Mouse (Mus musculus): ENCODE measurements at regions not wholly inside any gene's neighbourhood (a gene's known extent, or its start where the extent isn't known, plus 50 kb on each side); places are given as distances from the start of the nearest gene placed in this dataset.

DNA sequence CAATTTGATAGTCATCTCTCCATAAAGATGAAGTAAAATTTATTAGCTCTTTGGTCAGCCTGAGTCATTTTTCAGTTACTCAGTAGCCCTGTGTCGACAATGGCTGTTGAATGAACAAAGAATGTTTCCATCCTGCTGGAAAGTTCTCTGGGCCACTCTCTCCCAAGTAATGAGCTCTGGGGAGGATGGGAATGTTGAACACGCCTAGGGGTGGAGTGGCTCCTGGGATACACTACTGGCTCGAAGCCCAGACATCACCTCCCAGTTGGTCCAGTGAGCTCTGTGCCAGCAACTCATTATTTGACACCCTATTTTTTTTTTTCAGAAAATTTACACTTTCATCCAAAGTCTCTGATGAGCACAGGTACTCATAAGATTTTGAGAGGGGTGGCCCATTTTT is 174.1 kb downstream of the Tmem26 start:
- no peak for DNase-seq (ENCODE audit: low spot score)
- WGBS: 78% methylated on average over 3 of the region's 3 CpGs
- H3K27me3 ChIP-seq (ENCODE audit: insufficient read depth, poor library complexity, severe bottlenecking): no peaks in the 10 kb centered on the region
- H3K4me3 ChIP-seq: no peak overlapping the region
- no peak overlapping the region for H3K27ac ChIP-seq
- no peaks in the 10 kb centered on the region for H3K36me3 ChIP-seq
- no peaks in the 10 kb centered on the region for H3K9me3 ChIP-seq
- H3K4me1 ChIP-seq: no peaks in the 10 kb centered on the region

DNA sequence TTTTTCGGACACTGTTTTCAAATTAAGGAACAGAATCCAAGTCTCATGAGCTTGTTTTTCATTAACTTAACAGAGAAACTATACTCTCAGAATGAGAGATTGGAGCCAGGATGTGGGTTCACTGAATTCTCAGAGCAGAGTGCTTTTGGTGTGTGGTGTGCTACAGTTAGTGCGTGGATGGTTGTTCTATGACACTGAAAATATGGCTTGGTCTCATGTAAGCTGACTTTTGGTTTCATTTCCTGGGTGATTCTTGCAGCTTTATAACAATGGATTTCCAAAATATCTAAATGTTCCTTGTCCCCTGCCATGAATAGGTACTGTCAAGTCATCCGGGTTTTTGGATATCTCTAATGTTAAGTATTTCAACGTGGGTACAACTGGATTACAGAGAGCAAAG is 177.7 kb downstream of the Tmem26 start:
- Histone ChIP-seq H3K4me3 (no peak overlapping the region), H3K27me3 (ENCODE audit: insufficient read depth, poor library complexity, severe bottlenecking) (no peaks in the 10 kb centered on the region), H3K36me3 (no peaks in the 10 kb centered on the region), H3K27ac (no peak overlapping the region), H3K4me1 (no peaks in the 10 kb centered on the region), H3K9me3 (no peaks in the 10 kb centered on the region)
- WGBS: 75% methylated on average over 4 of the region's 4 CpGs
- no peak for DNase-seq (ENCODE audit: low spot score)

DNA sequence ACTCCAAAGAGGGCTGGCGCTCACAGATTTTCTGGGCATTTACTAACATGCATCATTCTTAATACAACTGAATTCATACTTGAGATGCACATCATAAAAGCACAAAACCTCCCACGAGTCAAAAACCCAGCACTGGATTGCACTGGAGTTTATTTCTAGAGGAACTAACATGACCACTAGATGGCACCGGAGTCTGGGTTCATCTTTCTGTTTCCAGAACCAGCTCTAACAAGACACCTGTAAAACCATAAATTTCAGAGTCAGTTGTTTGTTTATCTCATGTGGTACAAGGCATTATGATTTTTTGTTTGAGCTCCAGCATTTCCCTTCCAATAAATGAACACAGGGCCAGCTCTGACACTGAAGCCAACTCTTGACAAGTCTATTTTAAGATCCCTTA is 179.2 kb downstream of the Tmem26 start:
- Histone ChIP-seq H3K4me3 (no peak overlapping the region), H3K27ac (no peak overlapping the region), H3K4me1 (no peaks in the 10 kb centered on the region), H3K9me3 (no peaks in the 10 kb centered on the region), H3K27me3 (ENCODE audit: insufficient read depth, poor library complexity, severe bottlenecking) (no peaks in the 10 kb centered on the region), H3K36me3 (no peaks in the 10 kb centered on the region)
- no peak for DNase-seq (ENCODE audit: low spot score)
- 21% methylated on average over 3 of the region's 3 CpGs for WGBS

DNA sequence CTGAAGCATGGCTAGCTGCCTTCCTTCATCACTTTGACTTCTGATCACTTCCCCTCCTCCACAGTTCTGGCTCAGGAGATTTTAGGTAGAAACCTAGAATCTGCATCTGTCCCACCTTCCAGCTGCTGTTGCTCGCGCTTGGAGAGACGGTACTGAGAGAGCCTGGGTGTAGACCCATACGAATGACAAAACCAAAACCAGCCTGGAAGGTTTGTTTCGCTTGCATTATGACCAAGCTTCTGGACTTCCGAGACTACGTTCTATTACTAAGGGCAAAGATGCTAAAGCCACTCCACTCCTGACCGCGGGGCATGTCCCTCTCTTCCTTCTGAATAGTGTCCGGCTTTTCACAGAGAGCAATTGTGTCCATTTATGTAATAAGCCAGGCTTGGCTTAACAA is 180.9 kb downstream of the Tmem26 start:
- no peaks in the 10 kb centered on the region for H3K36me3 ChIP-seq
- H3K9me3 ChIP-seq: no peaks in the 10 kb centered on the region
- H3K4me3 ChIP-seq: no peak overlapping the region
- WGBS: 93% methylated on average over 10 of the region's 10 CpGs
- H3K4me1 ChIP-seq: no peaks in the 10 kb centered on the region
- no peaks in the 10 kb centered on the region for H3K27me3 ChIP-seq (ENCODE audit: insufficient read depth, poor library complexity, severe bottlenecking)
- no peak for DNase-seq (ENCODE audit: low spot score)
- H3K27ac ChIP-seq: no peak overlapping the region

DNA sequence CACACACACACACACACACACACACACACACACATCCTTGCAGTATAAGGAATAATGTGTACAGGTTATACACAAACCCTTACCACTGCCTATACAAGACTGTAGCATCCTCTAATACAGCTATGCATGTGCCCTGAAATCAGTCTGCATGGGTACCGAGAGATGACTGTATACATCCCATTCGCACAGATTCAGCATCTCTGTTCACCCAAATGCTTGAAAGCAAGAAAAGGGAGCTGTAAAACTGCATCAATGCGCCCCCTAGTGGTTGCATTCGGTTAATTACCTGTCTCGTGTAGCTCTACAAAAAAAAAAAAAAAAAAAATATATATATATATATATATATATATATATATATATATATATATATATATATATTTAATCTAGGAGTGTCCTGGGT is 184.8 kb downstream of the Tmem26 start:
- DNase-seq (ENCODE audit: low spot score): no peak
- no peak overlapping the region for H3K4me3 ChIP-seq
- no peaks in the 10 kb centered on the region for H3K27me3 ChIP-seq (ENCODE audit: insufficient read depth, poor library complexity, severe bottlenecking)
- WGBS: 26% methylated on average over 5 of the region's 5 CpGs
- no peaks in the 10 kb centered on the region for H3K4me1 ChIP-seq
- no peaks in the 10 kb centered on the region for H3K9me3 ChIP-seq
- no peaks in the 10 kb centered on the region for H3K36me3 ChIP-seq
- H3K27ac ChIP-seq: no peak overlapping the region

DNA sequence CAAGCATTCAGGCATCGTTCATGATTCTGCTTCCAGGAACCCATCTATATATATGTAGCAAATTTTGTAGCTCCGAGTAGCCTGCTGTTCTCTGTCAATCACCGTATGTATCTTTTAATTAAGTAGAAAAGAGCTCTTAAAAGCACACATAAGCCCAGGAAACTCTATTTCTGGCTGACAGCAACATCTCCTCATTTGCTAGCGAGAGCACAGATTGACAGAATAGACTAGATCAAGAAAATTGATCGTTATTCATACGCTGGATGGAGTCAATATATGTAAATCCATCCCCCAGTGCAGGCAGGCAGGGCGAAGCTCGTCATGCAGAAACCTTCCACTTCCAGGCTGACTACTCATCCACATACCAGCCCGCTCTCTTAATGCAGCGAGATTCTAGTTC is 185.6 kb downstream of the Tmem26 start:
- 80% methylated on average over 10 of the region's 10 CpGs for WGBS
- H3K4me1 ChIP-seq: no peaks in the 10 kb centered on the region
- H3K27ac ChIP-seq: no peak overlapping the region
- H3K9me3 ChIP-seq: no peaks in the 10 kb centered on the region
- no peak for DNase-seq (ENCODE audit: low spot score)
- H3K27me3 ChIP-seq (ENCODE audit: insufficient read depth, poor library complexity, severe bottlenecking): no peaks in the 10 kb centered on the region
- H3K36me3 ChIP-seq: no peaks in the 10 kb centered on the region
- no peak overlapping the region for H3K4me3 ChIP-seq

DNA sequence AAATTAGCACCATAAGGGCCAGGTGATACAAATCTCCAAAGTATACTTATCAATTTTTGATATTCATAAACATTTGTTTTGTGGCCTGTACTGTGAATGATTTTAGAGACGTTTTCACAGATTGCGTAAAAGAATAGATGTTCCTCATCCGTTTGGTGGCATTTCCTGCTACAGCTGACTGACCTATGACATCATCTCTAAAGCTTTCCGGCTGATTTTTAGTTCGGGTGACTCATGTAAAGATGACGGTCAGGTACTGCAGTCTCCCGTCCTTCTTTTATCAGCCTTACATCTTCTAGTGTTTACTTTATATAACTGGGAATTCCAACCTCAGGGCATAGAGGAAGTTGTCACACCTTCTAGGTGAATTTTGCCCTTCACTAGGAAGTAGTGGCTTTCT is 192.7 kb downstream of the Tmem26 start:
- Histone ChIP-seq H3K27ac (no peak overlapping the region), H3K27me3 (ENCODE audit: insufficient read depth, poor library complexity, severe bottlenecking) (no peaks in the 10 kb centered on the region), H3K9me3 (no peaks in the 10 kb centered on the region), H3K4me3 (no peak overlapping the region), H3K4me1 (no peaks in the 10 kb centered on the region), H3K36me3 (no peaks in the 10 kb centered on the region)
- WGBS: 64% methylated on average over 7 of the region's 7 CpGs
- DNase-seq (ENCODE audit: low spot score): no peak

DNA sequence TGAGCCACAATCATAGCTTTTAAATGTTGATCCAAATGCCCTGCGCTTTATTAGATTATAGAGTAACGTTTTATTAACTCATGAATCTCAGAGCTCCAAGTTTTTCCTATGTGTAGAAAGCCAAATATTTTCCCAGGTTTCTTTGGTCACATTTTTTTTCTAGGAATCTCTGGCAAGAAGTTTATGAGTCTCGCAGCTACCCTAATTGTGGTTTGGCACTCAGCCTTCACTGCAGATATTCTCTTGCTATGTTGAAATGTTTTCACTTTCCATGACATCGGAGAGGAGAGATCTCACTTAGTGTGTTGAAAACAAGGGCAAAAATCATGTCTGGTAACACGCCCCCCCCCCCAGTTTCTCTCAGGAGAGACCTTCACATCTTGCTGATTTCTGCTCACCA is 212.4 kb downstream of the Tmem26 start:
- WGBS: 85% methylated on average over 5 of the region's 5 CpGs
- no peaks in the 10 kb centered on the region for H3K36me3 ChIP-seq
- no peaks in the 10 kb centered on the region for H3K4me1 ChIP-seq
- no peak overlapping the region for H3K4me3 ChIP-seq
- H3K27ac ChIP-seq: no peak overlapping the region
- no peak for DNase-seq (ENCODE audit: low spot score)
- no peaks in the 10 kb centered on the region for H3K9me3 ChIP-seq
- H3K27me3 ChIP-seq (ENCODE audit: insufficient read depth, poor library complexity, severe bottlenecking): no peaks in the 10 kb centered on the region

DNA sequence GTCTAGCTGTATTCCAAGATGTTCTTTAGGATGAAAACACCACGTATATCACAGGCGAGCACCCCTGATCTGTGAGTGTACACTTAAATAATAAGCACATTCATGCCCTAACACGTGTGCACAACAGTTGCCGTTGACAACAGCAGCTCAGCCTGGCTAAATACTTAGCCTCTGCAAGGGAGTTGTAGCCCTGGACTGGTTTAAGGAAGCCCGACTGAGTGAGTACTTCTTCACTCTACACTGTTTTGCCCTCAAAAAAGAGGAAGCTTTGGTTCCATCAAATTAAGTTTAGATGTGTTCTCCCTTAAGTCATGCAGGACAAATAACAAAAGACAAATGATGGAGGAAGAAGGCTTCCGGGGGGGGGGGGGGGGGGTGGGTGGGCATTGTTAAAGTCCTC is 208.0 kb upstream of the Rhobtb1 start:
- Histone ChIP-seq H3K36me3 (no peaks in the 10 kb centered on the region), H3K4me3 (no peak overlapping the region), H3K27me3 (ENCODE audit: insufficient read depth, poor library complexity, severe bottlenecking) (no peaks in the 10 kb centered on the region), H3K4me1 (no peaks in the 10 kb centered on the region), H3K9me3 (no peaks in the 10 kb centered on the region), H3K27ac (no peak overlapping the region)
- WGBS: 79% methylated on average over 6 of the region's 6 CpGs
- no peak for DNase-seq (ENCODE audit: low spot score)

DNA sequence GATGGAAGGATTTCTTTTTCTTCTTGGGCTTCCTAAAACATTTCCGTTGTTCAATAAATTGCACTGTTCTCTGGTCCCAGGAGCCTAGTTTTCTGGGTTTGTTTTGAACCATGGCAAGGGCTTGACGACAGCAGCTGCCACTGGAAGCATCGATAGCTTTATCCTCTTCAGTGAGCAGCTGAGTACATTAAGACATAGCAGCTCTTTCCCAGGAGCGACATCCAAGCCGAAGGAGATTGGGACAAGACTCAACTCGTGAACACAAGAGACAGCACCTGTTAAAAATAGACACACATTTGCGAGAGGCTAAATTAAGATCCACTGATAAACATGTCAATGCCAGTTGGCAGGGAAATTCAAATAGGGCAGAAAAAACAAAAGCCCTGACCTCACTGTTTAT is 194.7 kb upstream of the Rhobtb1 start:
- H3K4me3 ChIP-seq: no peak overlapping the region
- no peak for DNase-seq (ENCODE audit: low spot score)
- WGBS: 54% methylated on average over 7 of the region's 7 CpGs
- no peaks in the 10 kb centered on the region for H3K36me3 ChIP-seq
- no peaks in the 10 kb centered on the region for H3K27me3 ChIP-seq (ENCODE audit: insufficient read depth, poor library complexity, severe bottlenecking)
- no peak overlapping the region for H3K27ac ChIP-seq
- H3K9me3 ChIP-seq: no peaks in the 10 kb centered on the region
- H3K4me1 ChIP-seq: peaks cover 4% of the 10 kb centered on the region; the same call in 1 of the 2 replicates

DNA sequence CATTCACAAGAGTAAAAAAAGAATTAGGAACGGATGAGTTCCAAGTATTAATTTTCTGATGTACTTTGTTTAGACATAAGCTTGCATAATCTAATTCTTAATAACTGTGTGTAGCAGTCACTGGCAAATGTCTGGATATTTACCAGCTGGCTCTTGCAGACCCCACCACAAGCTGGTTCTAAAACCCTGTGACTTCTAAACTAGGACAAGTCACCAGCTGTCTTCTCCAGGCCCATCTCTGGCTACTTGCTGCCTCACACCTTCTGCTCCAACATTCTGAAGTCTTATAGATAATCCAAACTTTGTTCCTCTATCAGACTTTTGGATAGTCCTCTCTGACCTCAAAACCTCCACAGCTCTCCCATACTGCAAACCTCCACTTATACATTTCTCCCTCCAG is 189.9 kb upstream of the Rhobtb1 start:
- 71% methylated on average over 1 of the region's 1 CpGs for WGBS
- no peaks in the 10 kb centered on the region for H3K27me3 ChIP-seq (ENCODE audit: insufficient read depth, poor library complexity, severe bottlenecking)
- no peak for DNase-seq (ENCODE audit: low spot score)

DNA sequence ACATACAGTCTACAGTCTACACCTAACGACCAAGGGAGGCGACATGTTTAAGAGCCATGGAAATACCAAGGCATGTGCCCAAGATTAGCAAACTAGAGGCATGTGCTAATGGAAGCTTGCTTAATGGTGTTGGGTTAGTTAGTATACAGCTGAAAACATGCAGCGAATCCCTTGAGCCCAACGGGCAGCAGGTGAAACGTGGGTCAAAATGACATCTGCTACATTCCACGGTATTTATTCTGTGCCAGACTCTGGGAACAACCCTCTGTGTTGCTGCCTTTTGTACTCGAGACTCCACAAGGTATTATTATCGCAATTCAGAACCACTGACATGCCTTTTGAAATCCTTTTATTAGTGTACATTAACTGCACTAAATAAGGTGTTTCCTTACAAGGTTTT is 188.1 kb upstream of the Rhobtb1 start:
- Histone ChIP-seq H3K27me3 (ENCODE audit: insufficient read depth, poor library complexity, severe bottlenecking) (no peaks in the 10 kb centered on the region), H3K4me3 (no peak overlapping the region), H3K4me1 (no peaks in the 10 kb centered on the region), H3K9me3 (no peaks in the 10 kb centered on the region), H3K27ac (no peak overlapping the region), H3K36me3 (no peaks in the 10 kb centered on the region)
- no peak for DNase-seq (ENCODE audit: low spot score)
- 81% methylated on average over 8 of the region's 8 CpGs for WGBS

More for the DNA sequence above, 189.9 kb upstream of the Rhobtb1 start:
- Histone ChIP-seq H3K27ac (no peak overlapping the region), H3K4me1 (peaks cover 4% of the 10 kb centered on the region; the same call in 1 of the 2 replicates), H3K36me3 (no peaks in the 10 kb centered on the region), H3K4me3 (no peak overlapping the region), H3K9me3 (no peaks in the 10 kb centered on the region)

DNA sequence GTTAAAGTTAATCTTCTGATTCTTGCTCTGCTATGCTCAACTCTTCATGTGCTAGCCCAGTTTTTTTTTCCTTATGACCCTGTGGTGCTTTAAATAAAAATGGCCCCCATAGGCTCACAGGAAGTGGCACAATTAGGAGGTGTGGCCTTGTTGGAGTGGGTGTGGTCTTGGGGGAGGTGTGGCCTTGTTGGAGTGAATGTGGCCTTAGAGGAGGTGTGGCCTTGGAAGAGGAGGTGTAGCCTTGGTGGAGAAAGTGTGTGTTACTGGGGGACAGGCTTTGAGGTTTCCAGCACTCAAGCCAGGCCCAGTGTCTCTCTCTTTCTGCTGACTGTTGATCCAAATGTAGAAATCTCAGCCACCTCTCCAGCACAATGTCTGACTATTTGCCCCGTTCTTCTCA is 186.0 kb upstream of the Rhobtb1 start:
- Histone ChIP-seq H3K27me3 (ENCODE audit: insufficient read depth, poor library complexity, severe bottlenecking) (no peaks in the 10 kb centered on the region), H3K4me3 (no peak overlapping the region), H3K4me1 (no peaks in the 10 kb centered on the region), H3K36me3 (no peaks in the 10 kb centered on the region), H3K9me3 (no peaks in the 10 kb centered on the region), H3K27ac (no peak overlapping the region)
- no peak for DNase-seq (ENCODE audit: low spot score)
- WGBS: 85% methylated on average over 1 of the region's 1 CpGs

DNA sequence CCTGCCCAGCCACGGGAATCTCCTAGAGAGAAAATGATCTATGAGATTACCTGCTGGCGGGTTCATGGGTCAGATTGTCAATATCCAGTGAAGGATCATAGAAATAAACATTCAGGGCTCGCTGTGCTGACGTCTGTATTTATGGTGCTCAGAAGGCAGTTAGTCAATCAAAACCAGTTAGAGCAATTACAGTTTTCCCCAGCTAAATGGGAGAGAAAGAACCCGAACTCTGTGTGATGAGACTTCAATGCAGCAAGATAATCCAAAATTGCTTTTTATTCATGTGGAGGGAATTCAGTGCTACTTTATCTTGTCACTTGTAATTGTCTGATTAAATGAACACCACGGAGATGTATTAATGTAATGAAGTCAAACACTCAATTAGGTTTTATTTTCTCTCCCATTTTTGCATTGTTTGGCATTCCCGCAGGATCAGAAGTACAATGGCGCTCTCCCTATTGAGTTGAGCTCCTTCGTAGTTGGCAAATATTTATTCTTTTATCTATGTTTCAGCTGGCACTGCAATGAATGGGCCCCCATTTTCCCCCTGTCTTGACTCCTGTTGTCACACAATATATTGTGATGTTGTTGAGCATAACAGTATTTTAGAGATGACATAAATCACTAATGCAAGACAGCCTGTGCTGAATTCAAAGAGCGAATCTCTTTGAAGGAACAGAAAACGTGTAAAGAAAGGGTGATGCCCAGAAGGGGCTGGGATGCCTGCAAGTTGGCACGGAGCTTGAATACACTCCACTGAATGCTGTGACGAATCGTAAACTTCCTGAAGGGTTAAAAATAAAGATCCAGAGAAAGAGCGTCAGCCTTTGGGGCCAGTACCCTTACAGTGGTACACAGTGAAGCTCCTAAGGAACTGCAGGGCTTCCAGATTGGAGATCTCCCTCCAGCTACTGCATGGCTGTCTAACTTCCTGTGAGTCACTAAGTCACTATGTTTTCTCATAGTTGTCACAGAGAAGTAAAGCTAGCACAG is 183.0 kb upstream of the Rhobtb1 start:
- no peak for DNase-seq (ENCODE audit: low spot score)
- no peaks in the 10 kb centered on the region for H3K9me3 ChIP-seq
- H3K27me3 ChIP-seq (ENCODE audit: insufficient read depth, poor library complexity, severe bottlenecking): no peaks in the 10 kb centered on the region
- no peaks in the 10 kb centered on the region for H3K36me3 ChIP-seq
- WGBS: 79% methylated on average over 15 of the region's 15 CpGs
- no peak overlapping the region for H3K27ac ChIP-seq
- H3K4me1 ChIP-seq: no peaks in the 10 kb centered on the region
- no peak overlapping the region for H3K4me3 ChIP-seq

Measured in heart, embryonic 10.5 days (tissue).